Mouse (Mus musculus) heart, postnatal 0 days (tissue): ENCODE measurements around the gene Slc22a14.

Experiments used
- CTCF ChIP-seq: IDR thresholded peaks from 2 replicates; pipeline ENCODE4 v1.5.1; 2016; ENCODE audit warnings: antibody characterized with exemption, control low read depth, low read depth
- EP300 ChIP-seq: IDR thresholded peaks from 2 replicates; pipeline ENCODE4 v1.6.1; 2016; ENCODE audit warnings: antibody characterized with exemption, low read depth

- TF ChIP-seq CTCF = no peak
- TF ChIP-seq EP300 = no peak
These were observed 42.1 kb downstream of the Slc22a14 start for GRCm38 (mm10) chr9:119323260-119323645.
